Mouse (Mus musculus) bone marrow, adult 2 months (tissue): ENCODE results near the gene St14.

ENCODE experiments used
- CTCF ChIP-seq: fragments of 200-500 bp; IDR thresholded peaks from 2 replicates; pipeline ENCODE4 v1.5.1; 2011; ENCODE audit warnings: low read length, control low read depth; ENCODE audit not compliant: control insufficient read depth, insufficient read depth
- POLR2A ChIP-seq: fragments of 200-500 bp; IDR thresholded peaks from 2 replicates; pipeline ENCODE4 v1.6.1; 2011; ENCODE audit warnings: low read depth, mild to moderate bottlenecking, control low read depth, low read length, borderline replicate concordance; ENCODE audit not compliant: control insufficient read depth

DNA sequence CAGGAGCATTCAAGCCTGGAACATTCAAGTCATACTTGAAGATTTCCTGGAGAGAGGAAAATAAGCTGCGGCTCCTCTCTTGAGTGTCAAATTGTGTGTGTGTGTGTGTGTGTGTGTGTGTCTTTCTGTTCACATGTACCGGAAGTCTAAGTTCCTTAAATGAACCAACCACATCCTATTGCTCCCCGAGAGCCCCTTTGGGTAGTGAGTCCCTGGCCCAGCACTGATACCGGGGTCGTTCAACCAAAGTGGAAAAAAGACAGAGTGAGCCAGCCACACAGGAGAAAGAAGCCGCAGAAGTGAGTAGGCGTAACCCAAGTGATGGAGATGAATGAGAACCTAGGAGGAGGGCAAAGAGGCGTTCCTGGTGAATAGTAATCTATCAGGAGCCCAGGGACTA lies 1.7 kb downstream of the St14 start:
- TF ChIP-seq CTCF: no peak
- TF ChIP-seq POLR2A: no peak
